Mouse (Mus musculus) granulocyte monocyte progenitor cell, adult 5-6 weeks (primary cell): Measurements from ENCODE around the gene Fdx1. TPM values are rescaled to one million over a fixed set of nuclear protein-coding genes. Genes with fewer than 3 reads are reported as not detected.
A peak's percentile ranks its signal among the peaks of the same experiment; 100 is the strongest.

Experiments
- ATAC-seq: replicated peaks from 2 replicates; pipeline ENCODE4 v1.8.0; 2016; ENCODE audit warnings: mild to moderate bottlenecking, moderate TSS enrichment, inconsistent platforms; ENCODE audit not compliant: poor library complexity, severe bottlenecking
- total RNA-seq, 2 experiments: library from RNA; stranded (forward) in 1 of 2; stranded (reverse) in 1 of 2; fragments of 200-712, 200-1000 nt in 1 of 2; fragments of >200 nt in 1 of 2; fragmentation: Nextera tagmentation in 1 of 2; gene quantifications; 2 replicates each; pipeline ENCODE4 v1.2.3; 2014 to 2017

Gene Fdx1
- total RNA-seq (2014; fragmentation: Nextera tagmentation) = 17.2 and 25.1 TPM in 2 replicates
- 10.9 and 11.7 TPM in 2 replicates for total RNA-seq (2017)

GRCm38 (mm10) chr9:51962975-51963701, at the start of gene Fdx1:
Gene Fdx1 (minus strand): TSS chr9:51963556.
- peak; percentile 97 for ATAC-seq

- no peak for ATAC-seq
Observed at GRCm38 (mm10) chr9:52012781-52013436, 49.6 kb upstream of the Fdx1 start.

DNA sequence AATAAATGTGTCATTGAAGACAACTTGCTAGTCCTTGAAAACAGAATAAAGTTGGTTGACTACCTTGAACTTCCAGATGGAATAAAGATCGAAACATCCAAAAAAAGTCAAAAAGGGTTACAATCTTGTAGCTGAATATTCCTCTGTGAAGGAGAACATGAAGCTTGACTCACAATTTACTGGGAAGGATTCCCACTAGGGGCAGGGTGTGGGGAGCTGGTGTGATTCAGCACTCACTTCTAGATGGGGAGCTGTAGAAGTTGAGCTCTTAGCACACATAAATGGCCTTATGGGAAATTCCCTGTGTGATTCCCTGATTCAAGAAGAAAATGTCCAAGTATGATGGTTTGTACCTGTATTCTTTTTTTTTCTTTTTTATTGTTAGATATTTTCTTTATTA, 49.0 kb upstream of the Fdx1 start:
- ATAC-seq = no peak

GRCm38 (mm10) chr9:52008511-52008910, 45.2 kb upstream of the Fdx1 start:
- ATAC-seq = no peak

DNA sequence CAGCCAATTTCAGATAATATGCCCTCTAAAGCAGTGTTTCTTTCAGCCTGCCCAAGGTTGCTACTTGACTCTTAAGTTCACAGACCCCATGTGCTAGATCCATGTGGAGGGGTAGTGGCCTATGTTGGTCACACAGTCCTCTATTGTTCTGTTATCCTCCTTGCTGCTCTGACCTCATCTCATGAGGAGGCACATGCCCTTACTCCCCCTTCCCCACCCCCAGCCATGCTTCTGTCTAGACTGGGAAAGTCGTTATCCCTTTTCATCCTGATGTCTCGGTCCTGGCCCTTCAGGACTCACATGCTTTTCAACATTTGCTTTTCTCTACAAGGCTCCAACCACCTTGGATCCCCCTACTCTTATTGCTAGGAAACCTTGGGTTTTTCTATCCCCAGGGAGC, 44.0 kb upstream of the Fdx1 start:
- ATAC-seq = no peak

- ATAC-seq = no peak
Observed at GRCm38 (mm10) chr9:52003501-52003900, 40.1 kb upstream of the Fdx1 start.

GRCm38 (mm10) chr9:51995331-51996099, 32.2 kb upstream of the Fdx1 start:
- no peak for ATAC-seq

GRCm38 (mm10) chr9:51994636-51995260, 31.4 kb upstream of the Fdx1 start:
- no peak for ATAC-seq

- ATAC-seq = peak; percentile 48; the same call in 1 of the 2 replicates
Observed at GRCm38 (mm10) chr9:51993486-51994275, 30.3 kb upstream of the Fdx1 start.

- no peak for ATAC-seq
Observed at GRCm38 (mm10) chr9:51991241-51991876, 28.0 kb upstream of the Fdx1 start.

- peak; percentile 84 for ATAC-seq
Observed at GRCm38 (mm10) chr9:51990828-51991227, 27.5 kb upstream of the Fdx1 start.

- no peak for ATAC-seq
Observed at GRCm38 (mm10) chr9:51985493-51986099, 22.2 kb upstream of the Fdx1 start.

GRCm38 (mm10) chr9:51981131-51981530, 17.8 kb upstream of the Fdx1 start:
- ATAC-seq = no peak

GRCm38 (mm10) chr9:51979301-51979700, 15.9 kb upstream of the Fdx1 start:
- no peak for ATAC-seq

DNA sequence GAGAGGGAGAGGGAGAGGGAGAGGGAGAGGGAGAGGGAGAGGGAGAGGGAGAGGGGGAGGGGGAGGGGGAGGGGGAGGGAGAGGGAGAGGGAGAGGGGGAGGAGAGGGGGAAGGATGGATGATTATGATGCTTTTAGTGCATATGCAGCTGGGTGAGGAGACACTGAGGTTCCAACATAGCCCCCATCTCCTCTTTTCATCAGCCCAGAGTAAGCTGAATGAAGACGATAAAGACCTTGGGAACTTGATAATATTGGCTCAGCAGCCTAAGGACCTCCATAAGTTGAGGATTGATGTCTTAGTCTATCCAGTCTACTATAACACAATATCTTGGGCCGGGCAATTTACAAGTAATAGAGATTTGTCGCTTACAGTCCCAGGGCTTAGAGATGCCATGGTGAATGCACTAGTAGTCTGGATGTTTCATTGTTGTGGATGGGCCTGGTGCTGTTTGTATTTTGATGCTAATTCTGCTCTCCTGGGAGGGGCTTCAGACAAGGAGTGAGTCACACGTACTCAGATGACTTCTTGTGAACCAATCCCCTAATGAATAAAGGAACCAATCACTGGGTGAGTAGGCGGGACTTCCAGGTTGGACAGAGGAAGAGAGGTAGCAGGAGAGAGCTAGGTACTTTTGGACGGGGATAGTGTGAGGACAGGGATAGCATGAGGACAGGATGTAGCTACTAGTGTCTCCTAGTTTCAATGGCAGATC, 15.3 kb upstream of the Fdx1 start:
- no peak; the same call in 1 of the 2 replicates for ATAC-seq

DNA sequence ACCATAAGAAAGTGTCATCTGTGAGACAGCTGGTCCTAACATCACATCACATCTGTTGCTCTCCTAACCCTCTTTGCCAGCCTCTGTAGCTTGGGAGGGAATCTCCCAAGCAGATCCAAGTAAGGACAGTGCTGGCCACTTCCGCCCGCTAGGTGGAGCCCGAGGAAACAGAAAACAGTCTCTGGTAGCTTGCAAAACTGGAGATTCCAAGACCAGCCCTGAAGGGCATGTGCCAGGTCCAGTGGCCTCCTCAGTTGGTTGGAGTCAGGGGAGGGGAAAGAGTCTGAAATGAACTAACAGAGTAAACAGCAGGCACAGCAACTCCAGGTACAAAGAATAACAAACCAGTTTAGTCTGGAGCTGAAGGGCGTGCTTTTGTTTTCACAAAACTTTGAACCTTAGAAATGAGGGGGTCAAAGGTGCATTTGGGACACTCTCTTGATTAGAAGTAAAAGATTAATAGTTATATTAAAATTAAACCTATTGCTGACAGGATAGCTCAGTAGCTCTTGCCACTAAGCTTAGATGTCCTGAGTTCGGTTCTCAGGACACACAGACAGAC, 14.2 kb upstream of the Fdx1 start:
- peak; percentile 89 for ATAC-seq

GRCm38 (mm10) chr9:51974871-51975270, 11.5 kb upstream of the Fdx1 start:
- ATAC-seq = no peak

- no peak for ATAC-seq
Observed at GRCm38 (mm10) chr9:51973846-51974245, 10.5 kb upstream of the Fdx1 start.
